Mouse (Mus musculus) lung, adult 18-20 months (tissue): ENCODE data around the gene Rcc2.

Experiments used
- DNase-seq, 2 experiments: peaks; one replicate each; pipeline ENCODE4 v3.0.0; 2022; ENCODE audit warnings: mixed read lengths in 2 of 2

Rcc2 gene

GRCm38 (mm10) chr4:140700269-140701018 lies at the start of gene Rcc2:
Gene Rcc2 (plus strand): TSS chr4:140700541.
- no peak for DNase-seq

GRCm38 (mm10) chr4:140653835-140654583 lies 46.3 kb upstream of the Rcc2 start:
- no peak for DNase-seq

- DNase-seq: no peak
Measured at GRCm38 (mm10) chr4:140654798-140655197, 45.5 kb upstream of the Rcc2 start.

GRCm38 (mm10) chr4:140656529-140656928 lies 43.8 kb upstream of the Rcc2 start:
- DNase-seq: no peak

- peak; percentile 66 to 78 for DNase-seq
Measured at GRCm38 (mm10) chr4:140657681-140658575, 42.4 kb upstream of the Rcc2 start.

- peak in 1 of 2 experiments; percentile 28 for DNase-seq
Measured at GRCm38 (mm10) chr4:140661406-140662022, 38.8 kb upstream of the Rcc2 start.

GRCm38 (mm10) chr4:140662453-140662852 lies 37.9 kb upstream of the Rcc2 start:
- no peak for DNase-seq

GRCm38 (mm10) chr4:140662882-140663585 lies 37.3 kb upstream of the Rcc2 start:
- DNase-seq: peak in 1 of 2 experiments; percentile 30

- no peak for DNase-seq
Measured at GRCm38 (mm10) chr4:140665053-140665452, 35.3 kb upstream of the Rcc2 start.

- DNase-seq: peak; percentile 86 to 91
Measured at GRCm38 (mm10) chr4:140665760-140666159, 34.6 kb upstream of the Rcc2 start, which contains the start of gene Arhgef10l. Gene Arhgef10l (minus strand): TSS chr4:140666012.

- DNase-seq: no peak
Measured at GRCm38 (mm10) chr4:140667802-140668201, 32.5 kb upstream of the Rcc2 start.

GRCm38 (mm10) chr4:140673527-140674264 lies 26.6 kb upstream of the Rcc2 start:
- DNase-seq: no peak

GRCm38 (mm10) chr4:140674345-140674926 lies 25.9 kb upstream of the Rcc2 start:
- DNase-seq: peak; percentile 74 to 83

- DNase-seq: no peak
Measured at GRCm38 (mm10) chr4:140679038-140679437, 21.3 kb upstream of the Rcc2 start.

GRCm38 (mm10) chr4:140679723-140680380 lies 20.5 kb upstream of the Rcc2 start:
- peak; percentile 77 to 86 for DNase-seq

- DNase-seq: no peak
Measured at GRCm38 (mm10) chr4:140680731-140681397, 19.5 kb upstream of the Rcc2 start.

GRCm38 (mm10) chr4:140683608-140684007 lies 16.7 kb upstream of the Rcc2 start:
- DNase-seq: no peak

GRCm38 (mm10) chr4:140684141-140684871 lies 16.0 kb upstream of the Rcc2 start:
- DNase-seq: peak in 1 of 2 experiments; percentile 45

GRCm38 (mm10) chr4:140684881-140685303 lies 15.4 kb upstream of the Rcc2 start:
- no peak for DNase-seq
